Mouse (Mus musculus): ENCODE data around the gene Egr4. TPM values are rescaled to one million over a fixed set of nuclear protein-coding genes. Genes with fewer than 3 reads are reported as not detected.

Gene Egr4
- polyA plus RNA-seq, 1 experiment: 27.7 TPM

Other genes with a start within 250 kb of the Egr4 start
- gene Sfxn5, start 180.2 kb downstream of the Egr4 start, polyA plus RNA-seq (2012; rRNA removed): 137 and 156 TPM in 2 replicates
- gene Rab11fip5, start 139.0 kb downstream of the Egr4 start, polyA plus RNA-seq (2012; rRNA removed): 34.1 and 35.7 TPM in 2 replicates
- not detected in 2 replicates for gene Noto, start 89.7 kb downstream of the Egr4 start, polyA plus RNA-seq (2012; rRNA removed)
- 62.9 and 70.6 TPM in 2 replicates for gene Smyd5, start 81.6 kb downstream of the Egr4 start, polyA plus RNA-seq (2012; rRNA removed)
- gene Cct7, start 62.1 kb downstream of the Egr4 start, polyA plus RNA-seq (2012; rRNA removed): 163 and 180 TPM in 2 replicates
- gene Pradc1, start 61.6 kb downstream of the Egr4 start, polyA plus RNA-seq (2012; rRNA removed): 33.3 and 35.7 TPM in 2 replicates
- gene Fbxo41, start 10.6 kb downstream of the Egr4 start, polyA plus RNA-seq (2012; rRNA removed): 51.0 and 52.0 TPM in 2 replicates
- gene Alms1, start 73.9 kb upstream of the Egr4 start, polyA plus RNA-seq (2012; rRNA removed): 4.5 and 4.7 TPM in 2 replicates
- 0.50 and 0.67 TPM in 2 replicates for gene Nat8f7, start 199.6 kb upstream of the Egr4 start, polyA plus RNA-seq (2012; rRNA removed)

Measured in frontal cortex, adult 2 months (tissue).